Mouse (Mus musculus) hindbrain, embryonic 16.5 days (tissue): ENCODE data around the gene Tmem51. TPM values are rescaled to one million over a fixed set of nuclear protein-coding genes. Genes with fewer than 3 reads are reported as not detected.
A peak's percentile ranks its signal among the peaks of the same experiment; 100 is the strongest.

Experiments used
- ATAC-seq: fragments of 200-750 bp; cut with Nextera tagmentation; 2 replicates; pipeline ENCODE4 v1.8.0; 2017; ENCODE audit warnings: moderate TSS enrichment, moderate library complexity
- H3K27ac ChIP-seq: fragments of 300-500 bp; sonication (generic); 2 replicates; pipeline ENCODE4 v1.5.1; 2014; ENCODE audit warnings: low read depth, mild to moderate bottlenecking, control low read depth, low read length, moderate library complexity
- H3K27me3 ChIP-seq: fragments of 300-500 bp; sonication (generic); replicated peaks from 2 replicates; pipeline ENCODE4 v1.6.1; 2014; ENCODE audit warnings: low read length; ENCODE audit not compliant: control insufficient read depth, insufficient read depth
- H3K36me3 ChIP-seq: fragments of 300-500 bp; sonication (generic); 2 replicates; pipeline ENCODE4 v1.6.1; 2014; ENCODE audit warnings: mild to moderate bottlenecking, low read length, moderate library complexity, mixed read lengths; ENCODE audit not compliant: control insufficient read depth, insufficient read depth
- H3K4me1 ChIP-seq: fragments of 300-500 bp; sonication (generic); 2 replicates; pipeline ENCODE4 v1.6.1; 2014; ENCODE audit warnings: low read depth, low read length; ENCODE audit not compliant: control insufficient read depth, insufficient read depth
- H3K4me2 ChIP-seq: fragments of 300-500 bp; sonication (generic); 2 replicates; pipeline ENCODE4 v1.6.1; 2014; ENCODE audit warnings: mild to moderate bottlenecking, low read length, control low read depth, moderate library complexity
- H3K4me3 ChIP-seq: fragments of 300-500 bp; sonication (generic); 2 replicates; pipeline ENCODE4 v1.5.1; 2014; ENCODE audit warnings: mild to moderate bottlenecking, low read length, control low read depth, moderate library complexity
- H3K9ac ChIP-seq: fragments of 300-500 bp; sonication (generic); 2 replicates; pipeline ENCODE4 v1.6.1; 2014; ENCODE audit warnings: low read depth, mild to moderate bottlenecking, control low read depth, low read length, moderate library complexity
- H3K9me3 ChIP-seq: fragments of 300-500 bp; sonication (generic); 2 replicates; pipeline ENCODE4 v1.6.1; 2014; ENCODE audit warnings: mild to moderate bottlenecking, low read length, moderate library complexity; ENCODE audit not compliant: control insufficient read depth
- WGBS: fragments of 180-500 bp; shearing (Covaris S2); extraction: QIAGEN DNeasy Blood & Tissue Kit; methylation state at CpG from one replicate; pipeline ENCODE4 v1.1.7; 2014; 5-methylcytosine and 5-hydroxymethylcytosine counted together
- polyA plus RNA-seq: library from polyadenylated mRNA; unstranded; fragments of >200 nt; fragmentation: Nextera tagmentation; extraction: Ambion mirVana; gene quantifications from 2 replicates; pipeline ENCODE4 v1.2.1, GENCODE M21; 2015

Gene Tmem51
- polyA plus RNA-seq, 1 experiment from 2014 or later: 8.2 TPM

- Histone ChIP-seq H3K4me3 (no peak overlapping the region), H3K4me1 (no peaks in the 10 kb centered on the region; the same call in none of the 2 replicates), H3K27me3 (no peaks in the 10 kb centered on the region), H3K9me3 (no peaks in the 10 kb centered on the region), H3K36me3 (no peaks in the 10 kb centered on the region), H3K27ac (no peak overlapping the region), H3K4me2 (no peak overlapping the region), H3K9ac (no peak overlapping the region)
- 23% methylated on average over 8 of the region's 8 CpGs for WGBS
- no peak; the same call in 1 of the 2 replicates for ATAC-seq
These were observed 14.2 kb upstream of the Tmem51 start for GRCm38 (mm10) chr4:142098303-142098702.

DNA sequence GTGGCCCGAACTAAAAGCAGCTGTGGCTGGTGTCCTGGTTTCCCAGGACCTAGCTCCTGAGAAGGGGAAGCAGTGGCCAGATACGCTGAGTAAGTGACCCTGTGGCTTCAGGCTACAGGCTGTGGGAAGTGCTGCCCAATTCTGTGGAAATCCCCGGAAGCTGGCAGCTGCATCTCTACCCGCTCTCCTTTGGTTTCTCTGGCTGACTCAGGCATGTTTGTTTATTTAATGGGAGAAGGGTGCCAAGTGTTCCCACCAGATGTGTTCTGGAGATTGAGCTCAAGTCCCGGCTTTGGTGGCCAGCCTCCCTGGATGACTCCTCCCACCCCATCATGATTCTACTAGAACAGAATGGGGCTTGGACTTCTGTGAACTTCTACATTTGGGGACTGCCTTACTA lies 13.8 kb upstream of the Tmem51 start:
- 38% methylated on average over 5 of the region's 5 CpGs for WGBS
- Histone ChIP-seq H3K4me2 (no peak overlapping the region), H3K9ac (no peak overlapping the region), H3K27me3 (no peaks in the 10 kb centered on the region), H3K27ac (no peak overlapping the region), H3K9me3 (no peaks in the 10 kb centered on the region), H3K36me3 (no peaks in the 10 kb centered on the region), H3K4me3 (no peak overlapping the region), H3K4me1 (no peaks in the 10 kb centered on the region; the same call in none of the 2 replicates)
- ATAC-seq: no peak

GRCm38 (mm10) chr4:142095513-142096241 lies 11.6 kb upstream of the Tmem51 start:
- no peaks in the 10 kb centered on the region; the same call in none of the 2 replicates for H3K4me1 ChIP-seq
- no peaks in the 10 kb centered on the region for H3K36me3 ChIP-seq
- no peak overlapping the region; the same call in 1 of the 2 replicates for H3K27ac ChIP-seq
- no peaks in the 10 kb centered on the region for H3K9me3 ChIP-seq
- H3K27me3 ChIP-seq: no peaks in the 10 kb centered on the region; the same call in 1 of the 2 replicates
- H3K9ac ChIP-seq: no peak overlapping the region
- WGBS: 28% methylated on average over 15 of the region's 15 CpGs
- H3K4me2 ChIP-seq: no peak overlapping the region
- H3K4me3 ChIP-seq: no peak overlapping the region
- ATAC-seq: peak; percentile 74

GRCm38 (mm10) chr4:142094386-142094785 lies 10.3 kb upstream of the Tmem51 start:
- Histone ChIP-seq H3K4me1 (no peaks in the 10 kb centered on the region; the same call in none of the 2 replicates), H3K9me3 (no peaks in the 10 kb centered on the region), H3K36me3 (no peaks in the 10 kb centered on the region), H3K27me3 (no peaks in the 10 kb centered on the region; the same call in 1 of the 2 replicates), H3K27ac (no peak overlapping the region), H3K9ac (no peak overlapping the region), H3K4me2 (no peak overlapping the region), H3K4me3 (no peak overlapping the region)
- 87% methylated on average over 11 of the region's 11 CpGs for WGBS
- ATAC-seq: no peak

DNA sequence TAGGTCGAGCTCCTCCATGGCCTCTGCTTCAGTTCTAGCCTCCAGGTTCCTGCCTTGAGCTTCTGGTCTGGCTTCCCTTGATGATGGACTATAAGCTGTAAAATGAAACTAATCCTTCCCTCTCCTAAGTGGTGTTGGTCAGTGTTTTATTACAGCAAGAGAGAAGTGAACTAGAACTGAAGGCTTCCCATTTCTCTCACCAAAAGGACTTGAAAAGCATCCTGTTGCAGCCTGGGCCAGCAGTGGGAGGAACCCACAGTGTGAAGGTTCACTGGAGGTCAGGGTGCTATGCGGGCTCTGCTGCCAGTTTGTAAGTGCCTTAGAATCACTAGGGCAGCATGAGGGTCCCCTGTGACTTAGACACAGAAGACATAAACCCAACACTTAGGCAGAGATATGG lies 7.0 kb upstream of the Tmem51 start:
- no peaks in the 10 kb centered on the region; the same call in none of the 2 replicates for H3K4me1 ChIP-seq
- no peaks in the 10 kb centered on the region for H3K9me3 ChIP-seq
- 67% methylated on average over 2 of the region's 2 CpGs for WGBS
- H3K27me3 ChIP-seq: no peaks in the 10 kb centered on the region; the same call in 1 of the 2 replicates
- H3K9ac ChIP-seq: no peak overlapping the region
- H3K36me3 ChIP-seq: no peaks in the 10 kb centered on the region
- no peak overlapping the region for H3K27ac ChIP-seq
- ATAC-seq: no peak
- H3K4me3 ChIP-seq: no peak overlapping the region
- no peak overlapping the region for H3K4me2 ChIP-seq

GRCm38 (mm10) chr4:142089966-142090365 lies 5.9 kb upstream of the Tmem51 start:
- Histone ChIP-seq H3K4me1 (no peaks in the 10 kb centered on the region), H3K27me3 (peaks cover 6% of the 10 kb centered on the region), H3K36me3 (no peaks in the 10 kb centered on the region), H3K9me3 (no peaks in the 10 kb centered on the region), H3K4me3 (no peak overlapping the region), H3K27ac (no peak overlapping the region), H3K4me2 (no peak overlapping the region), H3K9ac (no peak overlapping the region)
- 75% methylated on average over 6 of the region's 6 CpGs for WGBS
- no peak for ATAC-seq

DNA sequence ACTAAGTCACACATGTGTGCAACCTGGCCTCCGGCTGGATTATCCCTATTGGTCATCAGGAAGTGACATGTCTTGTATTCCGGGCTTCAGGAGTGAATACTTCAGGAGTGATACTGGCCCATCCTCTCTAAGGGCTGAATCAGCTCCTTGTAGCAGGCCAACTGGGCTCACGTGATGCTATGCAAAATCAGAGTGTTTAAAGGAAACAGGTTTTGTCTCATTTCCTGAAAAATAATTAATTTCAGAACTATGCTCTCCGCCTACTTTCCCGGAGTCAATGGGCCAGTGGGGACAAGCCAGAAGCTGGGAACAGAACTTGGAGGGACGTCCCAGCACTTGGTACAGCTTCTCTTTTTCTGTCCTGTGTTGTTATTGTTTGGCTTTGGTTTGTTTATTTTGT lies 4.7 kb upstream of the Tmem51 start:
- H3K9me3 ChIP-seq: no peaks in the 10 kb centered on the region
- 68% methylated on average over 6 of the region's 6 CpGs for WGBS
- no peak overlapping the region for H3K4me3 ChIP-seq
- no peak overlapping the region for H3K4me2 ChIP-seq
- no peak overlapping the region for H3K27ac ChIP-seq
- H3K27me3 ChIP-seq: peaks cover 13% of the 10 kb centered on the region
- peaks cover 9% of the 10 kb centered on the region for H3K4me1 ChIP-seq
- no peak overlapping the region for H3K9ac ChIP-seq
- no peaks in the 10 kb centered on the region for H3K36me3 ChIP-seq
- no peak for ATAC-seq

DNA sequence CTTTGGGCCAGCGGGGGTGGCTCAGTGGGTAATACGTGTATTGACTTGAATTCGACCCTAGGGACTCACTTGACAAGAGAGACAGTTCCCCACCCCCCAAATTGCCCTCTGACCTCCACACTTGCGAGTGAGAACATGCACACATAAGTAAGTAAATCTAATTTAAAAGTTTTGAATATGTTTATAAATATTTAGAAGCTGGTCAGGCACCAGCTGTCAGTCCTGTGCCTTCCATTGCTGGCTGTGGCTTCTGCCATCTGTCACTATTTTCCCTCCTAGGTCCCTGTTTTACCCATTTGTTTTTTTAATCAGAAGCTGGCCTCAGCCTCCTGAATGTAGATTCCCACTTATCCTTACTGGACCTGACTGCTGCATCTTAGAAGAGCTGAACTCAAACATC lies 4.3 kb upstream of the Tmem51 start:
- Histone ChIP-seq H3K4me3 (no peak overlapping the region), H3K27ac (no peak overlapping the region), H3K9ac (no peak overlapping the region), H3K4me2 (no peak overlapping the region), H3K36me3 (no peaks in the 10 kb centered on the region), H3K4me1 (peaks cover 14% of the 10 kb centered on the region), H3K9me3 (no peaks in the 10 kb centered on the region), H3K27me3 (peaks cover 16% of the 10 kb centered on the region)
- ATAC-seq: no peak
- WGBS: 26% methylated on average over 4 of the region's 4 CpGs

DNA sequence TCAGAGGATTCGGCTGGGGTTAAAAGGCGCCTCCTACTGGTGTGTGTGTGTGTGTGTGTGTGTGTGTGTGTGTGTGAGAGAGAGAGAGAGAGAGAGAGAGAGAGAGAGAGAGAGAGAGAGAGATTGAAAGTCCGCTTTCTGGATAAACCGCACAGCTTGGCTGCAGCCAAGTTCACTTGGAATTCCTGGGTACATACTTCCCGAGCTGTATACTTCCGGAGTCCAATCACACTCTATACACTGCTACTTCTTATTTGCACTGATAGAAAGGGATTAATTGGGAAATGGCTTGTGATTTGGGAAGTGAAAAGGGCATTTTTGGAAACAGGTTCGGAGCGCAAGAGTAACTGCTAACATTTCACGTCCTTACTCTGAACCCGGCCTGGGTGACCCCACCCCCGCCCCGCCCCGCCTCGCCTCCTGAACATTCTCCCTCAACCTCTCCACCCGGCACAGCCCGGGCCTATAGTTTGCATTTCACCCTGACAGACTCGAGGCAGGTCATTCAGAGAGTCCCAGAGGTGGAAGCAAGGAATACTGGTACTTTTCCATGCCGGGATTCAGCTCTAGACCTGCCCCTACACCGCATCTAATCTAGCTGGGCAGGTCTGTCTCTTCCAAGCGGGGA lies 946 bp upstream of the Tmem51 start:
- no peak overlapping the region for H3K27ac ChIP-seq
- peaks cover 19% of the 10 kb centered on the region for H3K27me3 ChIP-seq
- 8% methylated on average over 20 of the region's 20 CpGs for WGBS
- no peak for ATAC-seq
- peaks cover 24% of the 10 kb centered on the region for H3K4me1 ChIP-seq
- no peaks in the 10 kb centered on the region for H3K9me3 ChIP-seq
- no peaks in the 10 kb centered on the region for H3K36me3 ChIP-seq
- peak overlapping the region; percentile 64 for H3K4me3 ChIP-seq
- H3K4me2 ChIP-seq: peak overlapping the region; percentile 99
- no peak overlapping the region for H3K9ac ChIP-seq
